Comparison of ENCODE assay signal across 13 mouse cellular contexts in the genomic region with DNA sequence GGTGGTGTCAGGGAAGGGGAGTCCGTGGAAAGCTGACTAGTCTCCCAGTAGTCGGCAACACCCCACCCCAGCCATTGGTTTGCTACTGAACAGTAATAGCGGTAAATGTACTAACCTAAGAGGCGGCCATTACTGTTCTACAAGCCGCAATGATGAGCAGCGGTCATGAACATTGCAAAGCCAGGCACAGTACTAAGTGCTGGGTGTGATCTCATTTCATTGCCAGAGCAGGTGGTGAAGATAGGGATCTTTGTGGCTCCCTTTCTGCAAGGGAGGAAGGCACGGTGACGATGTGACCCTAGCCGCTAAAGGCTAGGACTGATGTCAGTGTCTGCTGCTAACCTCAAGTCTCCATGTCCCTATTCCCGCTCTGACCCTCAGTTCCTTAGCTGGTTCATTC.
"Had no signal": no experiment of that assay in that cellular context is flagged by ENCODE, and none has a peak within 500 bp of the region (broad histone marks: within the 10 kb centered on the region; RNA-seq: fewer than 3 reads in every experiment).

No protein-coding gene starts in this region.

- H3K27me3 ChIP-seq: kidney, embryonic 15.5 days; limb, embryonic 15.5 days; midbrain, embryonic 12.5 days; neural tube, embryonic 13.5 days had no signal

- H3K27ac ChIP-seq: kidney, embryonic 15.5 days; left cerebral cortex, adult 2 months; limb, embryonic 15.5 days; liver, embryonic 12.5 days; macrophage; midbrain, embryonic 12.5 days; neural tube, embryonic 13.5 days had no signal

- H3K4me1 ChIP-seq: midbrain, embryonic 12.5 days had no signal

- H3K4me3 ChIP-seq: kidney, embryonic 15.5 days; left cerebral cortex, adult 2 months; limb, embryonic 15.5 days; liver, embryonic 12.5 days; midbrain, embryonic 12.5 days; neural tube, embryonic 13.5 days had no signal

- DNase-seq: kidney, adult 2 months; kidney, postnatal 25 days; lung, embryonic 14.5 days; lung, postnatal 10 days; right cerebral cortex, adult 18-20 months; right cerebral cortex, postnatal 25 days had no signal
